Mouse (Mus musculus) heart, postnatal 0 days (tissue): ENCODE measurements around the gene Grap2.

Experiments
- CTCF ChIP-seq: IDR thresholded peaks from 2 replicates; pipeline ENCODE4 v1.5.1; 2016; ENCODE audit warnings: antibody characterized with exemption, control low read depth, low read depth
- EP300 ChIP-seq: IDR thresholded peaks from 2 replicates; pipeline ENCODE4 v1.6.1; 2016; ENCODE audit warnings: antibody characterized with exemption, low read depth

DNA sequence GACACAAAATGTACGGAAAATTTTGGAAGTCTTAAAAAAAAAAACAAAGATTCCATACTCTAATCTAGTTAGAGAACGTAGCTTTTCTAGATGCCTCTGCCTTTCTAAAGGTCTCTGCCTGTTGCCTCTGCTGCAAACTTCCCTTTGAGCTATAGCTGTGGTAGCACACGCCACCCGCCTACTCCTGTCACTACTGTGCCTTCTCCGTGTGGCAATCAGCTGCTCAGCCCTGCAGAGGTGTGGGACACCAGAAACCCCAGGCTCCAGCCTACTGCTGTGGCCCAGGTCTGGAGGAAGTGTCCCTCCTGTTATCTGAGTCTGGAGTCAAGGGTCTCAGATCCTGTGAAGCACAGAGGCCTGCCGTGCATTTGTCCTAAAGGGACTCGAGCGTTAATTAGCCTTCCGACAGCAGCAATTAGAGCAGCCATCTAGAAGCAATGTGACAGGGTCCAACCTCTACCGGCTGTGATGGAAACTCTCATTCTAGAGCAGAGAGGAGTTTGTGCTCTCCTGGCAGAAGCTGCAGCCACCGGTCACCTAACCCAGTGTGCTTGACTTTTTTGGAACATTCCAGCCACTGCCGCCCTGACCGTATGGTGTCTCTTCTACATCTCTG lies 64.5 kb downstream of the Grap2 start:
- TF ChIP-seq EP300: no peak
- no peak for TF ChIP-seq CTCF
